Mouse (Mus musculus): ENCODE data around the gene Rnf103.

The Rnf103 gene

GRCm38 (mm10) chr6:71492756-71493674, 679 bp upstream of the Rnf103 start:
- no peak for DNase-seq (ENCODE audit: low spot score)

GRCm38 (mm10) chr6:71494341-71495020, 787 bp downstream of the Rnf103 start:
- peak; percentile 63 for DNase-seq (ENCODE audit: low spot score)

GRCm38 (mm10) chr6:71500575-71500974, 6.9 kb downstream of the Rnf103 start:
- DNase-seq (ENCODE audit: low spot score) = no peak

DNA sequence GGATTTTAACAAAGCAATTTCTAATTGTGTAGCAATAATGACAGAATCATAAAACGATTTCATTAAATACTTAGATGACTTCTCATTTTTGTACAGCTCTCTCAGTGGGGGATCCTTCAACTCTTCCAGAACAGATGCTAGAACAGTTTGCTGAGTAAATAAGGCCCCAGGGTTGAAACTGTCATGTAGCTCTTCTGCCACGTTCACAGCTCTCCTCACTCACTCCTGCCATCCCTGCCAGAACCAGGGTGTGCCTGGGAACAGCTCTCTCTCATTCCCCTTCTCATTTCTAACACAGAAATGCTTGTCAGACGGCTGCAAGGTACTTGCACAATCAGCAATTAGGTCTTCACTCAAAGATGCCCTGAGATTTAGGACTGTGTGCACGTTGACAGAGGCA, 9.3 kb downstream of the Rnf103 start:
- DNase-seq (ENCODE audit: low spot score) = no peak

DNA sequence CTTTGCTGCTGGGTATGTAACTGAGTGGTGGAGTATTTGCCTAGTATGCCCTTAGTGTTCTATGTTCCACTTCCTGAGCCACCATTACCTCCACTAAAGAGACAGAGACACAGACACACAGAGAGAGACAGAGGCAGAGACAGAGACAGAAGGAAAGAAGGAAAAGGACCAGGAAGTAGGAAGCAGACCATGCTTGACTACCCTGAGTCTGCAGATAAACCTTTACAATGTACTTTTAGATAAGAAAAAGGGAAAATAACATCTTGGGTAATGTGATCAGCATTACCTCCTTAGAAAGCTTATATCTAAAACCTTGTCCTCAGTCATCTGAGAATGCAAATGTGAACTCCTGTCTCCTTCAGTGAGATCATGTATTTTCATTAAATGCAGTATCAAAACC, 10.0 kb downstream of the Rnf103 start:
- no peak for DNase-seq (ENCODE audit: low spot score)

DNA sequence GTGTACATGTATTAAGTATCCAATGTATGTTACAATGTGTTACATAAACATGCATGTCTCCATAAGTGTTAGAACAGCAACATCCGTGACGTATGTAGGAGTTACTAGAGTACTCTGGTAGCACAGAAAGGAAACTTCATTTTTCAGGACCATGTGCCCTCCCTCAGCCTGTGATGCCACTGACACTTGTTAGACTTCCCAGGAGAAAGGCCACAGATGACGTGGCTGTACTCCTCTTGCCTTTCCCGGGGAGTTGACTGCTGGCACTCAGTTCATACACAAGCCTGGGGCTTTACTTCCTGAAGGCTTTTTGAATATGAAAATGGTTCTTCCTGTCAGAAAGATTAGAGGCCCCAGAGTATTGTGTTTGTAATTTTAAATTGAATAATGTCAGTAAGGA, 10.4 kb downstream of the Rnf103 start:
- DNase-seq (ENCODE audit: low spot score) = no peak

DNA sequence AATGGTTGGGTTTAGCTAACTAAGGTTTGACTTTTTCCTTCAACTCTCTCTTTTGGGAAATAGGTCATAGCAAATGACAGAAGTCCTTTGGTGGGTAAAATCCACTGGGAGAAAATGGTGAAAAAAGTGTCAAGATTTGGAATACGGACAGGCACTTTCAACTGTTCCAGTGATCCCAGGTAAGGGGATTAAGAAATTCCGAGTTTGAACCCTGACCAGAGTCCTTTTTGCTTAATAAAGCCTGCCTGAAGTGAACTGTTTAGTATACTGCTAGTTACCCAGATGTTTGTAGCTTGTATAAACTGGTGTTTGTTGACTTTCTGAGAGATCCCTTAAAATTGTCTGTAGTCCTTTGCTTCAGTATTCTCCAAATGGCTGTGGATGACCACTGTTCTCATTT, 12.0 kb downstream of the Rnf103 start:
- DNase-seq (ENCODE audit: low spot score) = no peak

DNA sequence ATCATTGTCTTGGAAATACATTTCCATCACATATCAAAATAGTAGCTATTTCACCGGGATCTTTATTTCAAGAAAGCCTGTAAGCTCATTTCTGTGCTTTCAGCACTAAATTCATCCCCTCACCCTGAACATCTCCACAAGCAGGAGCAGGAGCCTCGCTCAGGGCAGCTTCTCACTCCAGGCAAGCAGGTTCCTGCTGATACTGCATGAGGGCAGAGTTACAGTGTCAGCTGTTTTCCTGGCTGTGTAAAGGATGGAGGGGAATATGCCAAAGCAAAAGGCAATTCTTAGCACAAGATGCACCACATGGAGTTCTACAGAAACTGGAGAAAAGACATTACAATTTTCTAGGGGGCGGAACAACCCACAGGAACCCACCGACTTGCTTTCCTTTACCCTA, 25.8 kb downstream of the Rnf103 start:
- DNase-seq (ENCODE audit: low spot score) = no peak

- no peak for DNase-seq (ENCODE audit: low spot score)
Observed at GRCm38 (mm10) chr6:71525556-71525955, 31.9 kb downstream of the Rnf103 start.

GRCm38 (mm10) chr6:71527056-71527455, 33.4 kb downstream of the Rnf103 start:
- DNase-seq (ENCODE audit: low spot score) = no peak

GRCm38 (mm10) chr6:71527826-71528225, 34.1 kb downstream of the Rnf103 start:
- no peak for DNase-seq (ENCODE audit: low spot score)

- DNase-seq (ENCODE audit: low spot score) = no peak
Observed at GRCm38 (mm10) chr6:71530176-71530575, 36.5 kb downstream of the Rnf103 start.

DNA sequence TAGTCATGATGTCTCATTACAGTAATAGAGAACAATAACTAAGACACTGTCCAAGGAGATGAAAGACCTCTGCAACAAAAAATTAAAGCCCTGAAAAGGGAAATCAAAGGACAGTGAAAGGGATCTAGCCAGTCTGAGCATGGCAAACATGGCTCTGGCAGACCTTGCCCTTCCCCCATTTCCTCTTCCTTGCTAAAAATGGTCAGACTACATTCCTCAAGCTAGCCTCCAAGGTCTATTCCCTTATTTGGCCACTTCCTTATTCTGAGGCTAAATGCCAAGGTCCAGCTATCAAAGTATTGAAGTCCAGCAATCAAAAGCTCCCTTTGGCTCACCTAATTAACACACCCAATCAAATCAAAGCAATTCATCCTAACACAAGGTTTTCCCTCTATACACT, 43.6 kb downstream of the Rnf103 start:
- DNase-seq (ENCODE audit: low spot score) = no peak

DNA sequence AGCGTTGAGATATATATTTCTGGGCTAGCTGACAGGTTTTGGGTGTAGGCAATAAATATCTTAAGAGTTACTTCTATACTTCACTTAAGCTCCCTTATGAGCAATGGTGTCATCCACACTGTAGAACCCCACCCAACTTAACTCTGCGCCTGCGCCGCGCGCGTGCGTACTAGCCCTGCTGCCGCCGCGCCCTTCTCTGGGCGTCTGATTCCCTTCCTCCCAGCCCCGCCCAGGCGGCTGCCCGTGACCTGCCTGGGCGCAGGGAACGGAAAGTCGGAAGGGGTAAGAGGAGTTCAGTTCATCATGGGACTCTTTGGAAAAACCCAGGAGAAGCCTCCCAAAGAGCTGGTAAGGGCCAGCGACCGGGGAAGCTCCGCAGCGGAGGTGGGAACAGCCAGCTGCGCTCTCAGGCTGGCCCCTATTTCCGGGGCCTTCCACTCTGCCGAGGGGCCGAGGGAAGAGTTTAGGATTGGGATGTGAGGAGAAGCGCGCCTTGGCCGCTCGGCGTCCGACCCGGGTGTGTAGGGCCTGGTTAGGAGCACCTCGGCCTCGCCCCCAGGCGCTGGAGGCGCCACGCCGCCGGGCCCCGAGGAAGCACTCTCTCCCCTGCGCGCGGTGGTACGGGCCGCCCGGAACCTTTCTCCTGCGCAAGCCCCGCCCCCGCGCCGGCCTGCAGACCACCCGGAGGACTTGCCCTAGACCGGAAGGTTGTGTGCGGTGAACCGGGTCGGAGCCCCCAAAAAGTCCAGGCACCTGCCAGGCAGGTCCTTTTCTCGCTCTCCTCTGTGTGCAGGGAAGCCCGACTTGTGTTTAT, 50.2 kb downstream of the Rnf103 start, which contains the start of gene Chmp3:
TSS of gene Chmp3 (plus strand) at position 112 of the 814 bp plus-strand sequence.
- peak; percentile 93 for DNase-seq (ENCODE audit: low spot score)

DNA sequence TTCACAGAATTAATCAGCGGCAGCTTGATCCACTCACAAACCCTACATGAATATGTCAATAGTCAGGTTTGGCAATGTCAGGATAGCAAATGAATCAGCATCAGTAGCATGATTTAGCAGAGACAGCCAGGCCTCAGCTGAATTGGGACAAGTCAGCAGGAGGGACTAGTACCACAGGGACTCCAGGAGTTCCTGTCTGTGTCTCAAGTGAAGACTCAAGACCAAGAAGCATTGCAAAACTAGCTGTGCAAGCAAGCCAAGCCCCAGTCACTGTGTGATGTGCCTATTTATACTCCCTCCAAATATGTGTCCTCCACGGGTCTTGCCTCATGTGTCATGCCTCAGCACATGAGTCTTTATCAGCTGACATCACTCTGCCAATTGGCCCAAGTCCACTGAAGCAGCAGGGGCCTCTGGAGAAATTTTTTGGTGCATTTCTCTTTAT, 61.8 kb downstream of the Rnf103 start:
- no peak for DNase-seq (ENCODE audit: low spot score)

DNA sequence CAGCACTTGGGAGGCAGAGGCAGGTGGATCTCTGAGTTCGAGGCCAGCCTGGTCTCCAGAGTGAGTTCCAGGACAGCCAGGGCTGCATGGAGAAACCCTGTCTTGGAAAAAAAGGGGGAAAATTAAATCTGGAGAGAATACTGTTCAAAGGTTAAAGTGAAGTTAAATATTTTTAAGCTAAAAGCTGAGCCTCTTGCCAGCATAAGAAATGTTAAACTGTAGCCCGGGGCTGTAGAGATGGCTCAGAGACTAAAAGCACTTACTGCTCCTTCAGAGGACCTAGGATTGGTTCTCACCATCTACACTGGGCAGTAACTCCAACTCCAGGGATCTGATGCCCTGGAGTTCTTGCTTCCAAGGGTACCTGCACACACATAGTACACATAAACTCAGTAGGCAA, 63.1 kb downstream of the Rnf103 start:
- no peak for DNase-seq (ENCODE audit: low spot score)
